Mouse (Mus musculus) testis, adult 2 months (tissue): ENCODE data around the gene Inafm2.

Experiments used
- CTCF ChIP-seq: fragments of 200-500 bp; IDR thresholded peaks from 2 replicates; pipeline ENCODE4 v1.5.1; 2012; ENCODE audit warnings: low read depth, mild to moderate bottlenecking, inconsistent platforms, low read length, moderate library complexity; ENCODE audit not compliant: control insufficient read depth, insufficient read depth, insufficient replicate concordance
- POLR2A ChIP-seq: fragments of 200-500 bp; IDR thresholded peaks from 2 replicates; pipeline ENCODE4 v1.6.1; 2012; ENCODE audit warnings: low read depth, mild to moderate bottlenecking, inconsistent platforms, low read length, moderate library complexity; ENCODE audit not compliant: control insufficient read depth

DNA sequence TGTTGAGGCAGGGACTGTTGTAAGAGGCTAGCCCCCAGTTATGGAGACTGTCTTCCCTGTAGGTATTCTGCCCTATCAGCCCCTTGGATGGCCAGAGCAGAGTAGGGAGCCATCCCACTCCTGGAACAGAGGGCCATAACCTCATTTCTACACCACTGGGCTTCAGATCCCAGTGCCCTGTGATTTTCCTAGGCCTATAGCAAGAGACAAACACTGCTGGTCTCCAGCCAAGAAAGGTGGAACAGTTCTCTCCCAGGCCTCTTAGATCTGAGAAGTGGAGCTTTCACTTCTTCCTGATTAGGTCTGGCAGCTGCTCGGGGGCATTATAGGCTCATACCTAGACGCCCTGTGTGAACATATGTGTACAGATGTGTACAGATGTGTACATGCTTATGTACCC is 30.7 kb downstream of the Inafm2 start:
- TF ChIP-seq CTCF (no peak), POLR2A (no peak)
